Mouse (Mus musculus) frontal cortex, postnatal 14 days (tissue): Measurements from ENCODE around the gene Cstb.
A peak's percentile ranks its signal among the peaks of the same experiment; 100 is the strongest.

Source experiments
- DNase-seq, 2 experiments: peaks; one replicate each; pipeline ENCODE4 v3.0.0; 2022; ENCODE audit warnings: low spot score in 2 of 2

Gene Cstb

GRCm38 (mm10) chr10:78460463-78460862, 35.0 kb downstream of the Cstb start:
- DNase-seq: no peak

DNA sequence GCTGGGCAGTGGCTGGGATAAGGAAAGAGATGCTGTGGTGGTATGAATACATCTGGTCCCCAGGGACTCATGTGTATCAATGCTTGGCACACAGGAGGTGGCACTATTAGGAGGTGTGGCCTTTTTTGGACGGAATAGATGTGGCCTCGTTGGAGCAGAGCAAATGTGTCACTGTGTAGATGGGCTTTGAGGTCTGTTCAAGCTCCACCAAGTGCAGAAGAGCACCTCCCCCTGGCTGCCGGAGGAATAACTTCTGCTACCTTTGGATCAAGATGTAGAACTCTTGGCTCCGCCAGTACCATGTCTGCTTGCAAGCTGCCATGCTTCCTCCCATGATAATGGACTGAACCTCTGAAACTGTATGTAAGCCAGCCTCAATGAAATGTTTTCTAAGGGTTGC, 36.3 kb downstream of the Cstb start:
- no peak for DNase-seq

- no peak for DNase-seq
Observed at GRCm38 (mm10) chr10:78462945-78463768, 37.7 kb downstream of the Cstb start.

- DNase-seq: no peak
Observed at GRCm38 (mm10) chr10:78463769-78464167, 38.3 kb downstream of the Cstb start.

DNA sequence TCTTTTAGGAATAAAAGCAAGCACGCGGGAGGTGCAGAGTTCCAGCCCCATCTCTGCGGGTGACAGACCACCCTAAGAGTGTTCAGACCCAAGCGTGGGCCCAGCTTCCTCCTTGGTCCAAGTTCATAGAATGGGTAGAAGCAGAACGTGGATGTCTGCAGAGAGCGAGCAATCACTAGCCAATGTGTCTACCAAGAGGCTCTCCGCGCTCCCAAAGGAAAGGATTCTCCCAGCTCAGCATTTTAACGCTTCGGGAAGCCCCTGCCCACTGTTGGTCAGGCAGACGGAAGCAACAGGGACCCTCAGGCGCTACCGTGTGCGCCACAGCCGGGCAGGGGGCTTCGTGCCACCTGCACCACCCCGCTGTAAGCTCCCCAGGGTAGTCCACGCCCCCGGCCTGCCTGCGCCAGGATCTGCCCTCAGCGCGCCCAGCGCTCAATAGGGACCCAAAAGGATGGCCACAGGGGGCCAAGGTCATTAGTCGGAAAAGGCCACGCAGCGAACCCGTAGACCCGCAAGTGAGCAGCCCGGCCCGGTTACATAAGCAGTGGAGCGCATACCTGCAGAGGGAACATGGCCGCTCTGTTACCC, 38.8 kb downstream of the Cstb start:
- DNase-seq: no peak

DNA sequence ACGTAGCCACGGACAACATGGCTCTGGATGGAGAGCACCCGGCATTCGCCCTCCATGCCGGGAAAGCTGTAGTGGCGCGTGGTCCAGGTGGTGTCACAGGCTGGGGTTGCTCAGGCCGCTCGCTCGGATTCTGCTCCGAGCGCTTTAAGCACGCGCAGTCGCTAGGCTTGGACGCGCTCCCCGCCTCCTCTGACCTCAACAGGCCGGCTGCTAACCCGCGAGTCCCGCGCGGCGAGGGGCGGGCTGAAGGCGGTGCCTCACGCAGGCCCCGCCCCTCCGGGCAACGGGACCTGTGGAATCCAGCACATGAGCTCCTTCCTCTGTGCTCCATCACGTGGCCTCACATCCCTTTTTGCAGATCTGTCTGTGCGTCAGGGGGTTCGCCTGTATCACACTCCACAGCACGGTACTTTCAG, 39.3 kb downstream of the Cstb start, which contains the start of gene Pdxk:
Gene Pdxk, minus strand, starts transcription at position 184 of the 416 bp plus-strand sequence.
- peak; percentile 92 to 93 for DNase-seq

DNA sequence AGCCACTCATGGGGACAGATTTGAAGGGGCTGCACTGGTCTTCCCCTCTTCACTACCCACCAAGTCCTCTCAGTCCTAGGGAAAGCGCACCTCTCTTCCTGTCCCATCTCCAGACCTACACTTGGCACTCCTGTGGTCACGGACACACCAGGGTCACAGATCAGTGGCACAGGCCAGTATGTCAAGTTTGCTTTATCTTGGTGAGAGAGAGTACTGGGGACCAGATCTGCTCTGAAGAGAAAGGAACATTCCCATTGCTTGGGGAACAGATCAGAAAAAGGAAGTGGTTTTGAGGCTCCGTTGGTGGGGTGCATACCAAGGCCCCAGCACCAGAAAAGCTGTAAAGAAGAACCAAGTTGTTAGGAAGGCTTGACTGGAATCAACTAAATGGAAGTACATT, 40.0 kb downstream of the Cstb start:
- no peak for DNase-seq

DNA sequence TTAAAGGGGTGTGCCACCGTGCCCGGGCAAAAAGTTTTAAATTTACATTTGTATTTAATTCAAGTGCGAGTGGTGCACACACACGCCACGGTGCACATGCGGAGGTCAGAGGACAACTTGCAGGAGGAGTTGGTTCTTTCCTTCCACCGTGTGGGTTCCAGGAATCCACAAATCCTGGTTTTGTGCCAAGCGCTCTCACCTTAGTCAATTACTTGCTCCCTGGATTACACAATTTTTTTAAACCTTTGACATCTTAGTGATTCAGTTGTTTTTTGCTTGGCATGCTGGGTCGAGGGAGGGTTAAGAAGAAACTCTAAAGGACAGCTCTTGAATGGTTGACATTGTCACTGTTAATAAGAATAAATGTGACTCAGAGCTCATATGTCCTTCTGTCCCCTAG, 41.2 kb downstream of the Cstb start:
- DNase-seq: no peak

GRCm38 (mm10) chr10:78467761-78468310, 42.4 kb downstream of the Cstb start:
- DNase-seq: no peak

- DNase-seq: no peak
Observed at GRCm38 (mm10) chr10:78470582-78471313, 45.3 kb downstream of the Cstb start.

- DNase-seq: no peak
Observed at GRCm38 (mm10) chr10:78472046-78472445, 46.6 kb downstream of the Cstb start.

DNA sequence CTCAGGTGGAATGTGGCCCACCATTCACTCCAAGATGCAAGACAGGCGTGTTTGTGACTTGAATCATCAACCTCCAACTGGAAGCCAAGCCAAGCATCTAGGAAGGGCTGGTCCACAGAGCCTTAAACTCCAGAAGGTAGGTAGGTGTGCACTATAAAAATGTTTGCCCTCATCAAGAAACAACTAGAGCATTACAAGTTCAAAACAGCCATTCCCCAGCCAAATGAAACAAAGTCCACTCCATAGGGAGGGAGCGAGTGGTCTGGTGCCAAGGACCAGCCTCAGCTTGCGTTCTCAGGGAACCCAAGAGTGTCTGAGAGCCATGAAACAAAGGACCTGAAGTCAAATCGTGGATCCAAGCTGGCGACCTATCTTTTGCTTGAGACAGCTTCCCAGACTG, 48.0 kb downstream of the Cstb start:
- DNase-seq: no peak

DNA sequence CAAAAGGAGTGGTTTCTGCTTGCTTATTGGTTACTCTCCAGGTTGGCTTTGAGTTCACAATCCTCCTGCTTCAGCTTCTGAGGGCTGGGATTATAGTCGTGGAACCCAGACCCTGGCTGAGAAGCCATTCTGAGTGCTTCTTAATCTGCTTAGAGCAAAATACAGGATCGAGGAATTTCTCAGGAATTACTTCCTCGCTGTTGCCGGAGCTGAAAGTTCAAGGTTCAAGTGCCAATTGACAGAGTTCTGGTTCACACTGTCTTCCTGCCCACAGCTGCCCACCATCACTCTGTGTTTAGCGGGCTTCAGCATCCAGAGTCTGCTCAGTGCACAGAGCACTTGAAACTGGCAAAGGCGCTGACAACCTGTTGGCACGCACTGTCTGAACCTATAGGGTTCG, 49.3 kb downstream of the Cstb start:
- no peak for DNase-seq

- no peak for DNase-seq
Observed at GRCm38 (mm10) chr10:78476821-78477220, 51.4 kb downstream of the Cstb start.
